Comparison of ENCODE assay signal across 9 mouse cellular contexts in genomic region chr8:80482822-80483774, GRCm38 (mm10). TPM values are rescaled to one million over a fixed set of nuclear protein-coding genes. Genes with fewer than 3 reads are reported as not detected.
DNase-seq lines count a peak whose midpoint lies in the region; ATAC-seq and TF ChIP-seq lines count a peak whose summit lies in the region.
"Had no signal": no experiment of that assay in that cellular context is flagged by ENCODE, and none has a peak within 500 bp of the region (broad histone marks: within the 10 kb centered on the region; RNA-seq: fewer than 3 reads in every experiment).

No protein-coding gene starts in this region.

- WGBS in heart, embryonic 12.5 days: 38% methylated on average over 16 of the region's 16 CpGs
- WGBS in hindbrain, embryonic 16.5 days: 39% methylated on average over 16 of the region's 16 CpGs
- WGBS in lung, embryonic 15.5 days: 15% methylated on average over 16 of the region's 16 CpGs
- WGBS in stomach, embryonic 15.5 days: 25% methylated on average over 16 of the region's 16 CpGs

- TF ChIP-seq POLR2A in brain, embryonic 14.5 days (IDR thresholded peaks at IDR 0.05; ENCODE audit: borderline replicate concordance, extremely low read depth, insufficient read depth, insufficient read length, poor library complexity, severe bottlenecking): no peak

- H3K4me2 ChIP-seq in heart, embryonic 12.5 days: peak overlapping the region; percentile 51
- H3K4me2 ChIP-seq in hindbrain, embryonic 16.5 days (ENCODE audit: low read length): peak overlapping the region; percentile 49
- peak overlapping the region; percentile 50 for H3K4me2 ChIP-seq in lung, embryonic 15.5 days
- H3K4me2 ChIP-seq in stomach, embryonic 15.5 days: peak overlapping the region; percentile 40

- no peak overlapping the region for H3K27ac ChIP-seq in heart, embryonic 12.5 days (ENCODE audit: poor library complexity, severe bottlenecking)
- no peak overlapping the region for H3K27ac ChIP-seq in hindbrain, embryonic 16.5 days (ENCODE audit: low read depth, low read length)
- no peak overlapping the region for H3K27ac ChIP-seq in lung, embryonic 15.5 days
- no peak overlapping the region for H3K27ac ChIP-seq in stomach, embryonic 15.5 days

- H3K9me3 ChIP-seq in heart, embryonic 12.5 days (replicated peaks): no peaks in the 10 kb centered on the region
- no peaks in the 10 kb centered on the region for H3K9me3 ChIP-seq in E14TG2a.4 (ENCODE audit: low read length)
- H3K9me3 ChIP-seq in hindbrain, embryonic 16.5 days (ENCODE audit: control insufficient read depth, low read length): no peaks in the 10 kb centered on the region
- H3K9me3 ChIP-seq in lung, embryonic 15.5 days: no peaks in the 10 kb centered on the region
- no peaks in the 10 kb centered on the region for H3K9me3 ChIP-seq in stomach, embryonic 15.5 days
- H3K9me3 ChIP-seq: megakaryocyte, embryonic 14.5 days had no signal

- H3K36me3 ChIP-seq in heart, embryonic 12.5 days: no peaks in the 10 kb centered on the region
- H3K36me3 ChIP-seq in E14TG2a.4 (ENCODE audit: insufficient read depth, low read length): no peaks in the 10 kb centered on the region
- no peaks in the 10 kb centered on the region for H3K36me3 ChIP-seq in hindbrain, embryonic 16.5 days (ENCODE audit: control insufficient read depth, insufficient read depth, low read length)
- H3K36me3 ChIP-seq in lung, embryonic 15.5 days: no peaks in the 10 kb centered on the region
- H3K36me3 ChIP-seq in stomach, embryonic 15.5 days: no peaks in the 10 kb centered on the region

- H3K4me1 ChIP-seq in heart, embryonic 12.5 days (replicated peaks): no peaks in the 10 kb centered on the region
- no peaks in the 10 kb centered on the region for H3K4me1 ChIP-seq in E14TG2a.4 (replicated peaks; ENCODE audit: low read depth, low read length)
- no peaks in the 10 kb centered on the region for H3K4me1 ChIP-seq in hindbrain, embryonic 16.5 days (ENCODE audit: control insufficient read depth, insufficient read depth, low read depth, low read length)
- H3K4me1 ChIP-seq in lung, embryonic 15.5 days: peaks cover 8% of the 10 kb centered on the region; the same call in 1 of the 2 replicates
- H3K4me1 ChIP-seq in stomach, embryonic 15.5 days: 0 out of 2 replicates have a peak, but pooled peaks cover 2% of the 10 kb centered on the region

- intact Hi-C loops in heart, postnatal 36 days (cut with DNase I): loop anchor here (1.0 kb wide), 1 partner anchor 749 kb away; no protein-coding TSS in a partner anchor

- ATAC-seq in heart, embryonic 12.5 days (ENCODE audit: insufficient number of reproducible peaks, low FRiP score): no peak
- 0 out of 2 replicates have a peak, but pooled peaks have one; percentile 30 for ATAC-seq in hindbrain, embryonic 16.5 days
- ATAC-seq in lung, embryonic 15.5 days (ENCODE audit: borderline replicate concordance, extremely low read depth, low FRiP score, low TSS enrichment): no peak
- ATAC-seq in stomach, embryonic 15.5 days (ENCODE audit: insufficient read depth, low FRiP score, low read depth): no peak

- peak; percentile 25 for TF ChIP-seq CTCF in E14TG2a.4 (conservative IDR thresholded peaks at IDR 0.05; ENCODE audit: low read length)
- peak; percentile 56 for TF ChIP-seq CTCF in brain, embryonic 14.5 days (IDR thresholded peaks at IDR 0.05; ENCODE audit: borderline replicate concordance, extremely low read depth, insufficient read depth, insufficient read length)

- no peak for DNase-seq in heart, postnatal 36 days
- DNase-seq in brain, embryonic 14.5 days (ENCODE audit: low read depth): peak; percentile 46
- DNase-seq in urinary bladder, adult 18-20 months (ENCODE audit: low spot score in 2 of 2): no peak

- no peak overlapping the region for H3K9ac ChIP-seq in heart, embryonic 12.5 days
- H3K9ac ChIP-seq in hindbrain, embryonic 16.5 days (ENCODE audit: low read depth, low read length): no peak overlapping the region
- 0 out of 2 replicates have a peak overlapping the region, but pooled peaks have one; percentile 11 for H3K9ac ChIP-seq in lung, embryonic 15.5 days
- no peak overlapping the region for H3K9ac ChIP-seq in stomach, embryonic 15.5 days

- H3K4me3 ChIP-seq in heart, embryonic 12.5 days: no peak overlapping the region
- H3K4me3 ChIP-seq in E14TG2a.4 (replicated peaks; ENCODE audit: low read length): no peak overlapping the region
- peak overlapping the region; percentile 18; the same call in 1 of the 2 replicates for H3K4me3 ChIP-seq in hindbrain, embryonic 16.5 days (ENCODE audit: low read length)
- H3K4me3 ChIP-seq in lung, embryonic 15.5 days: peak overlapping the region; percentile 9; the same call in 1 of the 2 replicates
- H3K4me3 ChIP-seq in stomach, embryonic 15.5 days (replicated peaks): no peak overlapping the region; the same call in 1 of the 2 replicates
- H3K4me3 ChIP-seq: megakaryocyte, embryonic 14.5 days had no signal

- no peaks in the 10 kb centered on the region for H3K27me3 ChIP-seq in heart, embryonic 12.5 days (replicated peaks)
- H3K27me3 ChIP-seq in E14TG2a.4 (ENCODE audit: insufficient read depth, low read length): no peaks in the 10 kb centered on the region
- H3K27me3 ChIP-seq in hindbrain, embryonic 16.5 days (replicated peaks; ENCODE audit: control insufficient read depth, insufficient read depth, low read length): no peaks in the 10 kb centered on the region
- H3K27me3 ChIP-seq in lung, embryonic 15.5 days: no peaks in the 10 kb centered on the region
- no peaks in the 10 kb centered on the region for H3K27me3 ChIP-seq in stomach, embryonic 15.5 days (replicated peaks)

RNA-seq across cellular contexts. Expression of gene Gypa, which starts 10.5 kb away (rescaled TPM):
- polyA plus RNA-seq in heart, embryonic 12.5 days (2016; fragmentation: Nextera tagmentation; extraction: Ambion mirVana): 18.4 and 22.5 TPM in 2 replicates
- under 1 TPM; 0.42 to 0.54 TPM for total RNA-seq in heart, postnatal 36 days (2021)
- 0.73 and 1.5 TPM in 2 replicates for polyA plus RNA-seq in brain, embryonic 14.5 days (2012; rRNA removed)
- polyA plus RNA-seq in hindbrain, embryonic 16.5 days (2015; fragmentation: Nextera tagmentation; extraction: Ambion mirVana): 1.8 and 3.1 TPM in 2 replicates
- 8.0 and 10.5 TPM in 2 replicates for polyA plus RNA-seq in lung, embryonic 15.5 days (2015; fragmentation: Nextera tagmentation; extraction: Ambion mirVana)
- 25.3 and 56.9 TPM in 2 replicates for polyA plus RNA-seq in stomach, embryonic 15.5 days (2015; fragmentation: Nextera tagmentation; extraction: Ambion mirVana)

Comparison
In these comparisons a context has a peak if more than half of its experiments do, and no peak if none do; other contexts are left out.
1. H3K4me3 ChIP-seq: peak in hindbrain, embryonic 16.5 days (single experiment) and lung, embryonic 15.5 days (single experiment); none in heart, embryonic 12.5 days (single experiment), E14TG2a.4 (single experiment) and stomach, embryonic 15.5 days (single experiment).
2. Peak in every context shown above with its lines, with median percentiles within 50 percentile points of each other: H3K4me2 ChIP-seq.